Mouse (Mus musculus) forebrain, postnatal 0 days (tissue): ENCODE measurements around the gene Edc3. TPM values are rescaled to one million over a fixed set of nuclear protein-coding genes. Genes with fewer than 3 reads are reported as not detected.

ENCODE experiments used
- ATAC-seq: fragments of 200-750 bp; cut with Nextera tagmentation; 2 replicates; pipeline ENCODE4 v1.8.0; 2017; ENCODE audit warnings: mild to moderate bottlenecking, moderate library complexity
- DNase-seq: peaks from one replicate; pipeline ENCODE4 v3.0.0-alpha.2; 2015
- H3K27ac ChIP-seq: fragments of 300-500 bp; sonication (generic); 2 replicates; pipeline ENCODE4 v1.5.1; 2014; ENCODE audit warnings: low read depth, mild to moderate bottlenecking, antibody characterized with exemption, low read length, moderate library complexity, mixed read lengths
- H3K27me3 ChIP-seq: fragments of 300-500 bp; sonication (generic); 2 replicates; pipeline ENCODE4 v1.6.1; 2014; ENCODE audit warnings: mild to moderate bottlenecking, low read length, mixed read lengths; ENCODE audit not compliant: insufficient read depth
- H3K36me3 ChIP-seq: fragments of 300-500 bp; sonication (generic); 2 replicates; pipeline ENCODE4 v1.6.1; 2014; ENCODE audit warnings: mild to moderate bottlenecking, moderate library complexity; ENCODE audit not compliant: insufficient read depth
- H3K4me1 ChIP-seq: fragments of 300-500 bp; sonication (generic); 2 replicates; pipeline ENCODE4 v1.6.1; 2014; ENCODE audit warnings: antibody characterized with exemption; ENCODE audit not compliant: insufficient read depth
- H3K4me2 ChIP-seq: fragments of 300-500 bp; sonication (generic); 2 replicates; pipeline ENCODE4 v1.6.1; 2014; ENCODE audit warnings: low read depth, mild to moderate bottlenecking, moderate library complexity
- H3K4me3 ChIP-seq: fragments of 300-500 bp; sonication (generic); 2 replicates; pipeline ENCODE4 v1.5.1; 2014; ENCODE audit warnings: low read depth, low read length, mixed read lengths
- H3K9ac ChIP-seq: fragments of 300-500 bp; sonication (generic); 2 replicates; pipeline ENCODE4 v1.6.1; 2014; ENCODE audit warnings: mild to moderate bottlenecking
- H3K9me3 ChIP-seq: fragments of 300-500 bp; sonication (generic); 2 replicates; pipeline ENCODE4 v1.6.1; 2016; ENCODE audit warnings: low read length
- CTCF ChIP-seq: sonication (generic); IDR thresholded peaks from 2 replicates; pipeline ENCODE4 v1.5.1; 2016; ENCODE audit warnings: antibody characterized with exemption, control low read depth, low read depth
- WGBS: fragments of 180-500 bp; shearing (Covaris S2); extraction: QIAGEN DNeasy Blood & Tissue Kit; methylation state at CpG from one replicate; pipeline ENCODE4 v1.1.7; 2014; 5-methylcytosine and 5-hydroxymethylcytosine counted together
- polyA plus RNA-seq: library from polyadenylated mRNA; unstranded; fragments of >200 nt; fragmentation: Nextera tagmentation; extraction: Ambion mirVana; gene quantifications from 2 replicates; pipeline ENCODE4 v1.2.1, GENCODE M21; 2015
- total RNA-seq: library from RNA; depleted of rRNA; stranded (reverse); fragments of >200 nt; gene quantifications from 2 replicates; pipeline ENCODE4 v1.2.3, GENCODE M21; 2014

Gene Edc3
- total and polyA plus RNA-seq, 2 experiments from 2014 or later = 10.2 to 27.8 TPM

- no peaks in the 10 kb centered on the region for H3K4me1 ChIP-seq
- TF ChIP-seq CTCF = peak; percentile 96
- ATAC-seq (peak; percentile 59; the same call in 1 of the 2 replicates), DNase-seq (peak; percentile 79)
- no peak overlapping the region for H3K4me2 ChIP-seq
- H3K27me3 ChIP-seq = no peaks in the 10 kb centered on the region
- no peak overlapping the region for H3K27ac ChIP-seq
- WGBS = 70% methylated on average over 3 of the region's 3 CpGs
- no peaks in the 10 kb centered on the region for H3K9me3 ChIP-seq
- no peak overlapping the region for H3K9ac ChIP-seq
- H3K36me3 ChIP-seq = peaks cover 84% of the 10 kb centered on the region
- no peak overlapping the region for H3K4me3 ChIP-seq
Observed at GRCm38 (mm10) chr9:57744462-57745091, 36.2 kb downstream of the Edc3 start.

GRCm38 (mm10) chr9:57747067-57747466, 38.7 kb downstream of the Edc3 start:
- Histone ChIP-seq H3K36me3 (peaks cover 89% of the 10 kb centered on the region), H3K27me3 (no peaks in the 10 kb centered on the region), H3K4me2 (no peak overlapping the region), H3K4me1 (no peaks in the 10 kb centered on the region), H3K27ac (no peak overlapping the region), H3K9ac (no peak overlapping the region), H3K4me3 (no peak overlapping the region), H3K9me3 (no peaks in the 10 kb centered on the region)
- DNase-seq (no peak), ATAC-seq (no peak)
- 78% methylated on average over 1 of the region's 1 CpGs for WGBS
- TF ChIP-seq CTCF = no peak

DNA sequence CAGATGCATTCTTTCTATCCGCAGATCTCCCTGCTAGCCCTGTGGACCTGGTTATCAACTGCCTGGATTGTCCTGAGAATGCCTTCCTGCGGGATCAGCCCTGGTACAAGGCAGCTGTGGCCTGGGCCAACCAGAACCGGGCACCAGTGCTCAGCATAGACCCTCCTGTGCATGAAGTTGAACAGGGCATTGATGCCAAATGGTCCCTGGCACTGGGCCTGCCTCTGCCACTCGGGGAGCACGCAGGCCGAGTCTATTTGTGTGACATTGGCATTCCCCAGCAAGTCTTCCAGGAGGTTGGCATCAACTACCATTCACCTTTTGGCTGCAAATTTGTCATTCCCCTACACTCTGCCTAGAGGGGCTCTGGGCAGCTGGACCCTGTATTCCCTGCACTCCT, 39.8 kb downstream of the Edc3 start:
- H3K9me3 ChIP-seq = no peaks in the 10 kb centered on the region

GRCm38 (mm10) chr9:57748831-57749230, 40.5 kb downstream of the Edc3 start:
- no peak for TF ChIP-seq CTCF
- H3K9ac ChIP-seq = no peak overlapping the region
- ATAC-seq (no peak), DNase-seq (no peak)
- H3K4me3 ChIP-seq = no peak overlapping the region
- no peaks in the 10 kb centered on the region for H3K27me3 ChIP-seq
- WGBS = 57% methylated on average over 1 of the region's 1 CpGs
- no peaks in the 10 kb centered on the region for H3K4me1 ChIP-seq
- H3K27ac ChIP-seq = no peak overlapping the region
- no peaks in the 10 kb centered on the region for H3K9me3 ChIP-seq
- peaks cover 91% of the 10 kb centered on the region for H3K36me3 ChIP-seq
- H3K4me2 ChIP-seq = no peak overlapping the region

More for the DNA sequence above, 39.8 kb downstream of the Edc3 start:
- Histone ChIP-seq H3K9ac (no peak overlapping the region), H3K4me1 (no peaks in the 10 kb centered on the region), H3K36me3 (peaks cover 90% of the 10 kb centered on the region), H3K27ac (no peak overlapping the region), H3K4me2 (no peak overlapping the region), H3K4me3 (no peak overlapping the region), H3K27me3 (no peaks in the 10 kb centered on the region)
- no peak for TF ChIP-seq CTCF
- no peak for ATAC-seq
- WGBS = 49% methylated on average over 6 of the region's 6 CpGs
- no peak for DNase-seq

- no peak overlapping the region; the same call in 1 of the 2 replicates for H3K27ac ChIP-seq
- peaks cover 100% of the 10 kb centered on the region for H3K36me3 ChIP-seq
- DNase-seq (no peak), ATAC-seq (no peak)
- no peaks in the 10 kb centered on the region for H3K9me3 ChIP-seq
- H3K4me3 ChIP-seq = no peak overlapping the region
- H3K27me3 ChIP-seq = no peaks in the 10 kb centered on the region
- TF ChIP-seq CTCF = no peak
- 88% methylated on average over 7 of the region's 7 CpGs for whole genome bisulfite sequencing
- no peak overlapping the region for H3K9ac ChIP-seq
- H3K4me2 ChIP-seq = no peak overlapping the region
- no peaks in the 10 kb centered on the region for H3K4me1 ChIP-seq
Observed at GRCm38 (mm10) chr9:57750901-57751300, 42.6 kb downstream of the Edc3 start.

DNA sequence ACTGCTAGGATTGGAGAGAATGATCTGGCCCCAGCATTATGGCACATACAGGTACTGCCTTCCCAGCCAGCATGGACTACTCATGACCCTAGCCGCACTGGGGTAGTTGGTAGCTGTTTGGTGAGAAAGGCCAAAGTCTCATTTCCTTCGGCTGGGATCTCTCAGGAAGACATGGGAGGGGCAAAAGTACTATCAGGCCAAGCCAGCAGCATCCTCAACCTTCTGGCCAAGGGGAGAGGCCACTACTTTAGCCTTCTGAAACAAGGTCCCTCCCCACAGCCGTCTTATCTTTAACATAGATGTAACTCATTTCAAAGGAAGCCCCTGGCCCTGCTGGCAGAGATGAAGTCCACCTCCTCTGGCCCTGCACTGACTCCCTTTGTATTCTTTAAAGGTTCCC, 49.2 kb downstream of the Edc3 start:
- no peak overlapping the region for H3K27ac ChIP-seq
- ATAC-seq (no peak), DNase-seq (no peak)
- H3K27me3 ChIP-seq = no peaks in the 10 kb centered on the region
- H3K9ac ChIP-seq = no peak overlapping the region
- no peak overlapping the region for H3K4me3 ChIP-seq
- no peak for TF ChIP-seq CTCF
- H3K9me3 ChIP-seq = no peaks in the 10 kb centered on the region
- H3K4me1 ChIP-seq = peaks cover 4% of the 10 kb centered on the region; the same call in 1 of the 2 replicates
- H3K4me2 ChIP-seq = no peak overlapping the region
- H3K36me3 ChIP-seq = peaks cover 84% of the 10 kb centered on the region
- WGBS = 89% methylated on average over 3 of the region's 3 CpGs

DNA sequence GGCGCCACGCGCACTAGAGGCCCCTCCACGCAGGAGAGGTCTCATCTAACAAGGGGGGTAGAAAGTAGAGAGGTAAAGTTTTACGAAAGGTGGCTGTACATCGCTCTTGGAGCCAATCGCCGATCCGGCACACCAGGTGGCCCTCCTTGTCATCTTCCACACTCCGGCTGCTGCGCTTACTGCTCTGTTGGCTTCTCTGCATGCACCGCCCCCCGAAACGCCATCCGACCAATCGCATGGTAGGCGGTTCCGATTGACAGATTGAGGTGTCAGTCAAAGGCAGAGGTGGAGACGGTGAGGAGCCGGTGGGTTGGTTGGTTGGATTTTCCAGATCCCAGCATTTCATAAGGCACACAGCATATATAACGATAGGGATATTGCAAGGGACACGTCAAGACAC, 50.2 kb downstream of the Edc3 start:
- H3K4me3 ChIP-seq = no peak overlapping the region
- no peaks in the 10 kb centered on the region for H3K27me3 ChIP-seq
- ATAC-seq (peak; percentile 18; the same call in 1 of the 2 replicates), DNase-seq (no peak)
- no peak overlapping the region for H3K9ac ChIP-seq
- 89% methylated on average over 22 of the region's 22 CpGs for WGBS
- H3K27ac ChIP-seq = no peak overlapping the region
- no peak for TF ChIP-seq CTCF
- peaks cover 13% of the 10 kb centered on the region for H3K4me1 ChIP-seq
- H3K9me3 ChIP-seq = no peaks in the 10 kb centered on the region
- H3K4me2 ChIP-seq = no peak overlapping the region
- H3K36me3 ChIP-seq = peaks cover 74% of the 10 kb centered on the region
